Mouse (Mus musculus) kidney, embryonic 14.5 days (tissue): ENCODE measurements at regions not wholly inside any gene's neighbourhood (a gene's known extent, or its start where the extent isn't known, plus 50 kb on each side); places are given as distances from the start of the nearest gene placed in this dataset.
A peak's percentile ranks its signal among the peaks of the same experiment; 100 is the strongest.

Source experiments
- ATAC-seq: fragments of 200-750 bp; cut with Nextera tagmentation; 2 replicates; pipeline ENCODE4 v1.8.0; 2017; ENCODE audit warnings: moderate number of reproducible peaks, mild to moderate bottlenecking, moderate TSS enrichment, moderate library complexity; ENCODE audit not compliant: low FRiP score, low TSS enrichment
- H3K27ac ChIP-seq: fragments of 300-500 bp; sonication (generic); 2 replicates; pipeline ENCODE4 v1.5.1; 2014; ENCODE audit warnings: low read depth, mild to moderate bottlenecking, low read length, moderate library complexity, mixed read lengths
- H3K27me3 ChIP-seq: fragments of 300-500 bp; sonication (generic); 2 replicates; pipeline ENCODE4 v1.6.1; 2014; ENCODE audit warnings: mild to moderate bottlenecking, low read length; ENCODE audit not compliant: control insufficient read depth, insufficient read depth
- H3K36me3 ChIP-seq: fragments of 300-500 bp; sonication (generic); 2 replicates; pipeline ENCODE4 v1.6.1; 2014; ENCODE audit warnings: low read length, mixed read lengths; ENCODE audit not compliant: control insufficient read depth, insufficient read depth
- H3K4me1 ChIP-seq: fragments of 300-500 bp; sonication (generic); 2 replicates; pipeline ENCODE4 v1.6.1; 2014; ENCODE audit warnings: low read length, mixed read lengths; ENCODE audit not compliant: control insufficient read depth, insufficient read depth
- H3K4me2 ChIP-seq: fragments of 300-500 bp; sonication (generic); replicated peaks from 2 replicates; pipeline ENCODE4 v1.6.1; 2014; ENCODE audit warnings: low read depth, mild to moderate bottlenecking, low read length
- H3K4me3 ChIP-seq: fragments of 300-500 bp; sonication (generic); 2 replicates; pipeline ENCODE4 v1.5.1; 2014; ENCODE audit warnings: mild to moderate bottlenecking, low read length
- H3K9ac ChIP-seq: fragments of 300-500 bp; sonication (generic); 2 replicates; pipeline ENCODE4 v1.6.1; 2014; ENCODE audit warnings: low read depth, mild to moderate bottlenecking, low read length, moderate library complexity
- H3K9me3 ChIP-seq: fragments of 300-500 bp; sonication (generic); 2 replicates; pipeline ENCODE4 v1.6.1; 2016; ENCODE audit warnings: low read length; ENCODE audit not compliant: control insufficient read depth
- WGBS: fragments of 180-500 bp; shearing (Covaris S2); extraction: QIAGEN DNeasy Blood & Tissue Kit; methylation state at CpG from one replicate; pipeline ENCODE4 v1.1.7; 2014; 5-methylcytosine and 5-hydroxymethylcytosine counted together

DNA sequence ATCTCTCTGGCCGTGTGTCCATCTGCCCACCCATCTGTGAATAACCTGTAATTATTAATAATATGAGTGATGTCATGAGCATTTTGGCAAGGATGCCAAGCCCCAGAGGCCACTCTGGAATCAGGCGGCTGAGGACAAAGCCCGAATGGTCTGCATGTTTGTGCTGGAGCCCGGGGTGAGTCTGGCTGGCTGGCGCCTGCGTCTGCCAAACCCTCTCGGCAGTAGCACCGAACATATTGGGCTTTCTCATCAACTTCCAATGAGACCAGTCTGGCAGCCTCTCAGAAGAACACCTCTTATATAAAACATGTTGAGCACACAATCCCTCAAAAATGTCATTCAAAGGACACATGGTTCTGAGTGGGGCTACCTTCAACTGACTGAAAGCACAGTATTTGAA is 244.9 kb upstream of the Mki67 start:
- ATAC-seq, result no peak
- H3K9ac ChIP-seq, result no peak overlapping the region
- no peak overlapping the region for H3K27ac ChIP-seq
- 83% methylated on average over 8 of the region's 8 CpGs for WGBS
- H3K4me3 ChIP-seq, result no peak overlapping the region
- no peaks in the 10 kb centered on the region for H3K27me3 ChIP-seq
- H3K9me3 ChIP-seq, result no peaks in the 10 kb centered on the region
- no peaks in the 10 kb centered on the region for H3K36me3 ChIP-seq
- H3K4me1 ChIP-seq, result no peaks in the 10 kb centered on the region
- H3K4me2 ChIP-seq, result no peak overlapping the region

DNA sequence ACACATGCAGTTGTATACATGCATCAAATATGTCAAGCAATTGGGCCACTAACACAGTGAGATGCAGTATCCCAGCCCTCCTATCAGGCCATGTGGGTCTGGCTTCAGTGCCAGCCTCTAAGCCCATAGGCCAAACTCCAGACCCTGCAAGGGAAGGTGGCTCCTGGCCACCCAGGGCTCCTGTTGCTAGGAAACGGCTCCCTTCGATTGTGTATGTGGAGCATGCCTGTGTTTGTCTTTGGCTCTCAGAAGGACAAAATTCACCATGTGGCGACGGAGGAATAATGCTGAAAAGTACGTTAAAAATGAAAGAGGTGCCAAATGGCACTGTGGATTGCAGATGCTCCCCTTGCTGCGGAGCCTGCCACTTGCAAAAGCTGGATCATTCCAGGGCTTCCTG is 249.4 kb upstream of the Mki67 start:
- H3K9me3 ChIP-seq, result no peaks in the 10 kb centered on the region

DNA sequence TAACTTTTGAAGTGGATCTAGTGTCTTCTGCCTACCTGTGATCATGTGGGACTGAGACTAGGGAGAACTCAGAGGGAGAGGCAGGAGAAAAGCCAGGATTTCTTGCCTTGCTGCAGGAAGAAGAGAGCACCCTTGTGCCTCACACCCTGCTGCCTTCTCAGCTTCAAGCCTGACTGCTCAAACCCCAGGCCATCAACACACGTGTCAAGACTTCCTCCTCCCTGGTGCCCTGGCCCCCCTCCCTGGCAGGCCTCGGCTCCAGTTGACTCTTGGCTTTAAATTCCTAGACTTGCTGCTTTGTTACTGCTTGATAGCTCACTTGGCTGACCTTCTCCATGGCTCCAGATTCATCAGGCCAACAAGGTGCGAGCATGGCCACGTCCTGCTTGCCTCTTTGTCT is 250.1 kb upstream of the Mki67 start:
- Histone ChIP-seq H3K9ac (no peak overlapping the region), H3K36me3 (no peaks in the 10 kb centered on the region), H3K4me2 (no peak overlapping the region), H3K27ac (no peak overlapping the region), H3K4me1 (peaks cover 6% of the 10 kb centered on the region), H3K4me3 (no peak overlapping the region), H3K9me3 (no peaks in the 10 kb centered on the region), H3K27me3 (no peaks in the 10 kb centered on the region)
- WGBS, result 28% methylated on average over 4 of the region's 4 CpGs
- peak; percentile 66; the same call in 1 of the 2 replicates for ATAC-seq

More for the DNA sequence above, 249.4 kb upstream of the Mki67 start:
- 78% methylated on average over 6 of the region's 6 CpGs for WGBS
- Histone ChIP-seq H3K27me3 (no peaks in the 10 kb centered on the region), H3K4me3 (no peak overlapping the region), H3K27ac (no peak overlapping the region), H3K4me1 (peaks cover 6% of the 10 kb centered on the region), H3K9ac (no peak overlapping the region), H3K36me3 (no peaks in the 10 kb centered on the region), H3K4me2 (no peak overlapping the region)
- no peak for ATAC-seq

DNA sequence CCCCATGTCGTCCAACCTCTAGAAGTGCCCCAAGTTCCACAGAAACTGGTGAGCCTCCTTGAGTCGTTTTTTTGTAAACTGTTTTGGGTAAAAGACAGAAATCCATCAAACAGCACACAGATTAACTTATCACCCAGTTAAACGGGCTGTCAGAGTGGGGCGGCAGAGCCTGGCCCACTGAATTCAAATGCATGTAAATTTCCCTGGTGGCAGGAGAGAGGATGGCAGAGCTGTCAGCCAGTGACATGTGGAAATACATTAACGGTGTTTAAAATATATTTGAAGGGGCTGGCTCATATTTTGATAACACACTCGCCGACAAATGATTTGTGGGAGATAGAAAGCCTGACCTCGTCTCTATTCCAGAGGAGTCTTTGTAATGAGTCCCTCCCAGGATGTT is 252.5 kb upstream of the Mki67 start:
- H3K27me3 ChIP-seq, result no peaks in the 10 kb centered on the region
- H3K9me3 ChIP-seq, result no peaks in the 10 kb centered on the region
- no peak for ATAC-seq
- peaks cover 6% of the 10 kb centered on the region for H3K4me1 ChIP-seq
- H3K4me3 ChIP-seq, result no peak overlapping the region
- no peak overlapping the region for H3K9ac ChIP-seq
- WGBS, result 47% methylated on average over 8 of the region's 8 CpGs
- H3K36me3 ChIP-seq, result no peaks in the 10 kb centered on the region
- H3K4me2 ChIP-seq, result no peak overlapping the region
- H3K27ac ChIP-seq, result no peak overlapping the region

DNA sequence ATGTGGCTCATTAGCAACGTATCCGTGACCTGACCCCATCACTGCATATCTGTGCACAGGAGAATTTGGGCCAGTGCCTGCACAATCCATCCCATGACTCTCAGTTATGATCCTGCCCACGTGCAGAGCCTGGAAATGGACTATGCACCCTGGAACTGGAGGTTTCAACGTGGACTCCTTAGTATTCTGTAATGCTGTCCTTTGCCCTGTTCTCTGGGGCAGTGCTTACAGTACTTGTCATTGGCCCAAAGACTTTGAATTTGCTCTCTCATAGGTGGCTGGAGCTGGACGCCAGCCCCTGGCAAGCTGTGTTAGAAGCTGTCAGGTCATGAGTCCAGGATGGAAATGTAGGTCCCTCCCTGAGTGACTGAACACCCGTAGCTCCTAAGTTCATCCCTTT is 269.9 kb upstream of the Mki67 start:
- WGBS, result 64% methylated on average over 6 of the region's 6 CpGs
- H3K27ac ChIP-seq, result no peak overlapping the region
- no peaks in the 10 kb centered on the region for H3K36me3 ChIP-seq
- H3K4me1 ChIP-seq, result no peaks in the 10 kb centered on the region
- no peak for ATAC-seq
- no peaks in the 10 kb centered on the region for H3K27me3 ChIP-seq
- no peak overlapping the region for H3K4me2 ChIP-seq
- no peak overlapping the region for H3K4me3 ChIP-seq
- H3K9me3 ChIP-seq, result no peaks in the 10 kb centered on the region
- H3K9ac ChIP-seq, result no peak overlapping the region

DNA sequence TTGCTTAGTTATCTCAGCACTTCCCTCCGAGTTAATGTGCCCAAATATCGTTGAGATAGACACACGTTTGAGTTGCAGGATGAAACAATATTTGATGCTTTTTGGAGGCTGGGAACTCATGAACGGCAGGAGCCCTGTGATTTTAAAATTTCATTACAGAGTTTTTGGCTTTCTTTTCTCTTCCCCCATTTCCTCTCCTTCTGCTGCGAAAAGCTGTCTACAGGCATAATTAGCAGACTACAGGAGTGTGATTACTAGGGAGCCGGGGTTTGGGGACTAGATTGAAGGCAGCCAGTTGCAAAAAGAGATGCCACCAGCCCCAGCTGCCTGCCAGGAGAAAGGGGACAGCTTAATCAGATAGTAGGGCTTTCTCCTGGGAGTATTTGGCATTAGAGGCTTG is 274.2 kb upstream of the Mki67 start:
- Histone ChIP-seq H3K4me3 (no peak overlapping the region), H3K9me3 (no peaks in the 10 kb centered on the region), H3K9ac (no peak overlapping the region), H3K27me3 (no peaks in the 10 kb centered on the region), H3K27ac (no peak overlapping the region), H3K4me1 (no peaks in the 10 kb centered on the region), H3K4me2 (no peak overlapping the region), H3K36me3 (no peaks in the 10 kb centered on the region)
- 66% methylated on average over 6 of the region's 6 CpGs for WGBS
- ATAC-seq, result no peak

DNA sequence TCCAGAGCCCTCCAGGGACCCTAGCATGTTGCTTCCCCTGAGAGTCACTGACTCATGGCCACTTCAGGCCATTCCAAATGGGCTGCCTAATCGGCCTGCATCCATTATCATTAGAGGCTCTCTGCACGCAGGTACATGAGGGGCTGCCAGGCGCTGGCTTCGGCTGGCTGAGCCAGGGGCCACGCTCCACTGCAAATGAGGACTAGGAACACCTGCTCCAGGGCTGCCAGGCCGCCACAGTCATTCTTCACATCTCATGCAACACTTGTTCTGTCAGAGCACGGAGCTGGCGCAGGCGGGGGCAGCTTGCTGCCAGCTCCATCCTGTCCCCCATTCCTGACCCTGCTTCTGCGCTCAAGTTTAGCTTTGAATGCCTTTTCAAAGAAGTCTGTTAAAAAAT is 280.7 kb upstream of the Mki67 start:
- Histone ChIP-seq H3K4me3 (no peak overlapping the region), H3K36me3 (no peaks in the 10 kb centered on the region), H3K9ac (no peak overlapping the region), H3K27me3 (no peaks in the 10 kb centered on the region), H3K9me3 (no peaks in the 10 kb centered on the region), H3K4me2 (no peak overlapping the region), H3K27ac (no peak overlapping the region), H3K4me1 (peaks cover 3% of the 10 kb centered on the region; the same call in 1 of the 2 replicates)
- 51% methylated on average over 10 of the region's 10 CpGs for WGBS
- ATAC-seq, result peak; percentile 91

DNA sequence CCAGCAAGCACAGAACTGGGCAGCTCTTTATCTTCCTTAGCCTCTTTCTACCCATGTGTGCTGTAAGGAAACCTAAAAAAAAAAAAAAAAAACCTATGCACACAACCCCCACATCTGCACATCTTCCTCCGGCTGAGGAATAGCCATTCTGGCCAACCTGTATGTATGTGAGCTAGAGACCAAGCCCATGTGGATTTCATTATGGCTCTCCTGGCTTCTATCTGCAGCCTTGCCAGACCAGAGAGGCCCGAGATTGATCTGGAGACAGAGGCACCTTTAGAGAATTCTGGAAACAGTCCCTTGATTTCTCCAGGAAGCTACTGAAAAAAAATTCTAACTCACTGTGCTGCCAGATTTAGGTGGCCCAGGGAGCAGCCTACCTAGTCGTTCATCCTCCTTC is 281.5 kb upstream of the Mki67 start:
- Histone ChIP-seq H3K4me1 (peaks cover 3% of the 10 kb centered on the region; the same call in 1 of the 2 replicates), H3K9ac (no peak overlapping the region), H3K4me3 (no peak overlapping the region), H3K27ac (no peak overlapping the region), H3K4me2 (no peak overlapping the region), H3K27me3 (no peaks in the 10 kb centered on the region), H3K9me3 (no peaks in the 10 kb centered on the region), H3K36me3 (no peaks in the 10 kb centered on the region)
- no peak for ATAC-seq
- WGBS, result 73% methylated on average over 3 of the region's 3 CpGs

DNA sequence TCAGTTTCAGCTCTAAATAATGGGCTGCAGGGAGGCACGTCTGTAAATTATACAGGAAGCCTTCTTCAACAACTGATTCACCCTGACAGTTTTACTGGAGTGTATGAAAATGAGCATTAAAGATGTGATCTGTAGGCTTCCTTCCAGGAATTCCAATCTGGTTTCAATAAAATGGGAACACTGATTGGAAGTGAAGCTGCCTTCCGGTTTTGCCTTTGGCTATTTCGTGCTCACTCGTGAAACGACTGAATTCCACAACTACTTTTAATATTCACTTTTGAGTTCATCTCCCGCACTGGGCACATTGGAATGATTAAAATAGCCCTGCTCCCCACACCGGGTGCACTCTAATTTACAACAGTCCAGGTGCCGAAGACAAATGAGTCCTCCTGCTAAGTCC is 286.2 kb upstream of the Mki67 start:
- 52% methylated on average over 8 of the region's 8 CpGs for WGBS
- H3K36me3 ChIP-seq, result no peaks in the 10 kb centered on the region
- H3K9me3 ChIP-seq, result no peaks in the 10 kb centered on the region
- no peak for ATAC-seq
- no peak overlapping the region for H3K4me2 ChIP-seq
- no peak overlapping the region for H3K4me3 ChIP-seq
- peaks cover 1% of the 10 kb centered on the region; the same call in 1 of the 2 replicates for H3K4me1 ChIP-seq
- H3K27me3 ChIP-seq, result no peaks in the 10 kb centered on the region; the same call in 1 of the 2 replicates
- H3K9ac ChIP-seq, result no peak overlapping the region
- peak overlapping the region; percentile 38; the same call in 1 of the 2 replicates for H3K27ac ChIP-seq
